Mouse (Mus musculus): ENCODE measurements at regions not wholly inside any gene's neighbourhood (a gene's known extent, or its start where the extent isn't known, plus 50 kb on each side); places are given as distances from the start of the nearest gene placed in this dataset.
"Not testable (repeated sequence)": the region's sequence is repeated elsewhere in the genome, so short reads cannot be mapped to it uniquely, and the experiment has no call there.

GRCm38 (mm10) chr16:93306140-93306539 is 297.7 kb downstream of the Setd4 start:
- H3K4me1 ChIP-seq (replicated peaks); H3K27ac ChIP-seq; H3K36me3 ChIP-seq; H3K27me3 ChIP-seq (ENCODE audit: insufficient read depth, poor library complexity, severe bottlenecking); H3K4me3 ChIP-seq; DNase-seq (ENCODE audit: low spot score): not testable (repeated sequence)
- peaks cover 12% of the 10 kb centered on the region for H3K9me3 ChIP-seq
- WGBS = 67% methylated on average over 7 of the region's 7 CpGs

- WGBS = 46% methylated on average over 5 of the region's 5 CpGs
- no peaks in the 10 kb centered on the region for H3K9me3 ChIP-seq
- DNase-seq (ENCODE audit: low spot score) = no peak
- no peak overlapping the region for H3K4me3 ChIP-seq
- H3K27me3 ChIP-seq (ENCODE audit: insufficient read depth, poor library complexity, severe bottlenecking) = 0 out of 2 replicates have a peak, but pooled peaks cover 6% of the 10 kb centered on the region
- no peaks in the 10 kb centered on the region for H3K36me3 ChIP-seq
- peaks cover 19% of the 10 kb centered on the region for H3K4me1 ChIP-seq (replicated peaks)
- no peak overlapping the region for H3K27ac ChIP-seq
These were observed 309.4 kb downstream of the Setd4 start for GRCm38 (mm10) chr16:93294430-93294829.

GRCm38 (mm10) chr16:93292965-93293653 is 310.8 kb downstream of the Setd4 start:
- Histone ChIP-seq H3K27ac (0 out of 2 replicates have a peak overlapping the region, but pooled peaks have one; percentile 35), H3K27me3 (ENCODE audit: insufficient read depth, poor library complexity, severe bottlenecking) (0 out of 2 replicates have a peak, but pooled peaks cover 6% of the 10 kb centered on the region), H3K36me3 (no peaks in the 10 kb centered on the region), H3K4me3 (no peak overlapping the region), H3K4me1 (replicated peaks) (peaks cover 19% of the 10 kb centered on the region), H3K9me3 (no peaks in the 10 kb centered on the region)
- DNase-seq (ENCODE audit: low spot score) = peak; percentile 82
- WGBS = 22% methylated on average over 13 of the region's 13 CpGs

DNA sequence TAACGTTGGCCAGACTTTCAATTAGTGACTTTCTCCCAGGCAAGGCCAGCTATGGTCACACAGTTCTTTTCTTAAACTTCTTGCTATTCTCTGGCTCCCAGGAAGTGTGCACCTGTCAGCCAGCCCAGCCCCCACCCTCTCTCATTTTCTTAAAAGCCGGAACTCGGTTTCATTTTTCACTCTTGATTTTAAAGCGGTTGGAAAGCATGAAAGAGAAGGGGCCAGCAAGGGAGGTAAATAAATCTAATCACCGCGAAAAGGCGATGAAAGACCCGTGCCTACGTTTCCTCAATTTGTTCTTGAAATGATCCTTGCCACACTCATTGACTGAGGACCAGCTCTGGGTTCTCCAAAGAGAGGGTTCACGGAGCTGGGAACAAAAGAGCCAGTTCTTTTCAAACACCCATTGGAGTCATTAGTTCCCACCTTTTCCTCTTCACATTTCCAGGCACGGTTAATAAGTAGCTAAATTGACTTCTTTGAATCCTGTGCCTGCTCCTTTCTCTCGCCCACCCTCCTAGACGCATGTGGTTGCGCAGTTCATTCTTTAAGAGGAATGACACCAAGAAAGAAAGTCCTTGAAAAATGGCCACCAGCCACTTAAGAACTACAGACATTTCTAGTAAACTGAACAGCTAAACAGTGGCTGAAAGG is 311.6 kb downstream of the Setd4 start:
- H3K27me3 ChIP-seq (ENCODE audit: insufficient read depth, poor library complexity, severe bottlenecking) = 0 out of 2 replicates have a peak, but pooled peaks cover 6% of the 10 kb centered on the region
- 42% methylated on average over 14 of the region's 14 CpGs for WGBS
- no peaks in the 10 kb centered on the region for H3K9me3 ChIP-seq
- no peak for DNase-seq (ENCODE audit: low spot score)
- no peaks in the 10 kb centered on the region for H3K36me3 ChIP-seq
- H3K4me1 ChIP-seq (replicated peaks) = peaks cover 19% of the 10 kb centered on the region
- H3K4me3 ChIP-seq = no peak overlapping the region
- 0 out of 2 replicates have a peak overlapping the region, but pooled peaks have one; percentile 35 for H3K27ac ChIP-seq

DNA sequence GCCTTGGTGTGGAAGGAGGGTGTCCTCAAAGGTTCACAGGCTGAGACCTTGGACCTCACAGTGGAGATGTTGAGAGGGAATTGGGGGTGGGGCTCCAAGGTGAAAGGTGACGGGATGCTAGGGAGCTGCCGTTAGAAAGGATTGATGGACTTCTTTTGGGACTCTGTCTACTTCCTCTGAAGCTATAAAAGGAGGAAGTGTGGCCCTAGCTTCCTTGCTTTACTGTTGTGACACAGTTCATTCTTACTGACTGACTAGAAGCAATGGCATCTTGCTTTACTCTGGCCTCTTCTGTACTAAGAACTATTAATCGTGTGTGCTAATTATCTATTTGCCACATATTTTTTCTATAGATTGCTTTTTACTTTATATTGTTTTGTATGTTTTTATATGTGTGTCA is 315.8 kb downstream of the Setd4 start:
- Histone ChIP-seq H3K4me1 (replicated peaks) (peaks cover 15% of the 10 kb centered on the region), H3K4me3 (no peak overlapping the region), H3K36me3 (no peaks in the 10 kb centered on the region), H3K27ac (no peak overlapping the region), H3K9me3 (no peaks in the 10 kb centered on the region; the same call in 1 of the 2 replicates), H3K27me3 (ENCODE audit: insufficient read depth, poor library complexity, severe bottlenecking) (0 out of 2 replicates have a peak, but pooled peaks cover 4% of the 10 kb centered on the region)
- DNase-seq (ENCODE audit: low spot score) = no peak
- 75% methylated on average over 3 of the region's 3 CpGs for WGBS

DNA sequence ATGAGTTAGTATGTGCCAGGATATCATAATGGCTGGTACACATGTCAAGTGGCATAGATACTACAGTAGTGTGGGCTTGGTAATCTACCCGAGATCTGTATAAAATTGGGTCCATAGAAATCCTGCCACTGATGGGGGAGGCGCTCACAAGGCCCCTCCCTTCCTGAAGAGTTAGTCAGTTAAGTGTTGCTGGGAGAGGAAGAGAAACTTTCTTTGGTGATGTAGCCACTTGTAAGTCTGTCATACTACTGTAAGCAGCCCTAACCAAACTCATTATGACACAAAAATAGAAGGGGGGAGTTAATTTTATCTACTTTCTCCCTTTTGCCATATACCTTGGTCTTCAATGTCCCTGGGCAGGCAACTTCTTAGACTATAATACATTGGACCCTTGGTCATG is 316.3 kb downstream of the Setd4 start:
- no peak for DNase-seq (ENCODE audit: low spot score)
- no peak overlapping the region for H3K27ac ChIP-seq
- no peaks in the 10 kb centered on the region; the same call in 1 of the 2 replicates for H3K9me3 ChIP-seq
- 0 out of 2 replicates have a peak, but pooled peaks cover 4% of the 10 kb centered on the region for H3K27me3 ChIP-seq (ENCODE audit: insufficient read depth, poor library complexity, severe bottlenecking)
- peaks cover 10% of the 10 kb centered on the region for H3K4me1 ChIP-seq (replicated peaks)
- WGBS = 81% methylated on average over 2 of the region's 2 CpGs
- no peaks in the 10 kb centered on the region for H3K36me3 ChIP-seq
- no peak overlapping the region for H3K4me3 ChIP-seq

DNA sequence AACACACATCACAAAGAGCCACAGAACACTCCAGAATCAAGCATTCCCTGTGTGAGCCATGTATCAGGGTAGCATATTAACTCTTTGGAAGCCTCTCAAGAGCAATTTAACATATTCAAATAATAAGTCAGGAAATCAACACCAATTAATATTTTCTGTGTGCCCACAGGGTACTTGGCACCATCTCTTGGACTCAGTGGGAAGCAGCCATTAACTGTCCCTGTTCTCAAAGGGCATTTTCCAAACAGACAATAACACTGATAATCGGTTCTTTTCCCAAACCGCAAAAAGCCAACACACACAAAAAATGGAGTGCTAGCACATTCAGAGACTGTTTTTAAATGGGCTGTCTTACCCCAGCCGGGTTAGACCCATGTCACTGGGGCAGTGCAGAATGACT is 317.0 kb downstream of the Setd4 start:
- Histone ChIP-seq H3K4me1 (replicated peaks) (peaks cover 3% of the 10 kb centered on the region; the same call in 1 of the 2 replicates), H3K4me3 (no peak overlapping the region), H3K27ac (no peak overlapping the region), H3K27me3 (ENCODE audit: insufficient read depth, poor library complexity, severe bottlenecking) (0 out of 2 replicates have a peak, but pooled peaks cover 4% of the 10 kb centered on the region), H3K36me3 (no peaks in the 10 kb centered on the region), H3K9me3 (no peaks in the 10 kb centered on the region; the same call in 1 of the 2 replicates)
- DNase-seq (ENCODE audit: low spot score) = no peak
- 84% methylated on average over 3 of the region's 3 CpGs for WGBS

DNA sequence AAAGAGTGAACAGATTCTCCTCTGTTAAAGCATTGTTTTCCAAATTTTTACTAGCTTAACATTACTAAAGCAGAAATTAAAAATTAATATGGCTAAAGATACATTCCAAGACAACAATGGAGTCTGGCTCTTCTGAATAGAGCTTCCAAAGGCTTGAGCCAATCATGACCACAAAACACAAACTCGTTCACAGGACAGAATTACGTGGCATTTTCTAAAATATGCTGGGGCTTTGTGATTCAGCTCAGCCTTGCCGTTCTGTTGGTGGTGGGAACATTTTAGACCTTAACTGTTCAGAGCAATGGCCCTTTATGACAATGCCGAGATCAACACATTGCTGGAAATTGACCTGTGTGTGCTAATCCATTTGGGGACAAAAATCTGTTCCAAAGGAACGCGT is 318.7 kb downstream of the Setd4 start:
- Histone ChIP-seq H3K4me1 (replicated peaks) (no peaks in the 10 kb centered on the region), H3K27me3 (ENCODE audit: insufficient read depth, poor library complexity, severe bottlenecking) (0 out of 2 replicates have a peak, but pooled peaks cover 3% of the 10 kb centered on the region), H3K4me3 (no peak overlapping the region), H3K9me3 (no peaks in the 10 kb centered on the region; the same call in 1 of the 2 replicates), H3K36me3 (no peaks in the 10 kb centered on the region), H3K27ac (no peak overlapping the region)
- 92% methylated on average over 6 of the region's 6 CpGs for WGBS
- no peak for DNase-seq (ENCODE audit: low spot score)

DNA sequence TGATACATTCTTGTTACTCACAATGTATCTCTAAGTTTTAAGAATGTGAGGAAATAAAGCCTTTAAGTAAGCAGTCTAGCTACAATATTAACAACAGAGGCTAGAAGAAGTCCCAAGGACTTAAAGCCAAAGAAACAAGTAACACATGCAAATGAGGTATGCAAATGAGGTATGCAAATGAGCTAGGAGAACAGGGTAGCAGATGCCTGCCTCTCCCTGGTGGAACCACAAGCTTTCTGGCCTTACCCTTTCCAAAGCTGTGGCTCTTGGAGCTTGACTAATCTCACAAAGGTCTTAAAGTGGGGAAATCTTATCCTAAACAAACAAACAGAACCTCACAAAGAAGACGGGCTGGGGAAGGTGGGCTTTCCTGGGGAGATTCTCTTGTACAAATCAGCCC is 322.1 kb downstream of the Setd4 start:
- H3K4me1 ChIP-seq (replicated peaks) = 0 out of 2 replicates have a peak, but pooled peaks cover 3% of the 10 kb centered on the region
- WGBS = 36% methylated on average over 1 of the region's 1 CpGs
- no peak for DNase-seq (ENCODE audit: low spot score)
- H3K9me3 ChIP-seq = no peaks in the 10 kb centered on the region; the same call in 1 of the 2 replicates
- H3K27ac ChIP-seq = no peak overlapping the region
- no peak overlapping the region for H3K4me3 ChIP-seq
- no peaks in the 10 kb centered on the region for H3K27me3 ChIP-seq (ENCODE audit: insufficient read depth, poor library complexity, severe bottlenecking)
- no peaks in the 10 kb centered on the region for H3K36me3 ChIP-seq

DNA sequence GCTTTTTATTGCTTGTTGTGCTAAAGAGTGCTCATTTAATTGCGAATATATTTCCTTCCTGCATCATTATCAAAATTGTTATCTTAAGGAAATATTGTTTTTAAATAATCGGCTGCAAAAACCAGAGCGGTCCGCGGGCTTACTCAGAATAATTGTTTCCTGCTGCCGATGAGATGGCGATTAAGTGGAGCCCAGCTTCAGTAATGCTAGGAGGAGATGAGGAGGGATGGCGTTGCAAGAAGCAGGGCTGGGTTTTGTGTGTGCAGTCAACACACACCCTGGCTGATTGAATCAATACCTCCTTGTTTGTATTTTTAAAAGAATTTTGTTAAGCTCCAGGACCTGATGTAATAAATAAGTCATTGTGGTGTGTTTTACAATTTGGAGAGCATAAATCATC is 331.2 kb downstream of the Setd4 start:
- Histone ChIP-seq H3K4me1 (replicated peaks) (0 out of 2 replicates have a peak, but pooled peaks cover 3% of the 10 kb centered on the region), H3K4me3 (no peak overlapping the region), H3K27me3 (ENCODE audit: insufficient read depth, poor library complexity, severe bottlenecking) (no peaks in the 10 kb centered on the region), H3K27ac (no peak overlapping the region), H3K36me3 (no peaks in the 10 kb centered on the region), H3K9me3 (no peaks in the 10 kb centered on the region)
- DNase-seq (ENCODE audit: low spot score) = no peak
- 85% methylated on average over 8 of the region's 8 CpGs for WGBS

GRCm38 (mm10) chr16:93272146-93272545 is 331.7 kb downstream of the Setd4 start:
- no peaks in the 10 kb centered on the region for H3K36me3 ChIP-seq
- H3K4me1 ChIP-seq (replicated peaks) = 0 out of 2 replicates have a peak, but pooled peaks cover under 1% of the 10 kb centered on the region
- DNase-seq (ENCODE audit: low spot score) = no peak
- no peaks in the 10 kb centered on the region for H3K9me3 ChIP-seq
- WGBS = 83% methylated on average over 6 of the region's 6 CpGs
- no peak overlapping the region for H3K4me3 ChIP-seq
- H3K27me3 ChIP-seq (ENCODE audit: insufficient read depth, poor library complexity, severe bottlenecking) = no peaks in the 10 kb centered on the region
- no peak overlapping the region for H3K27ac ChIP-seq

DNA sequence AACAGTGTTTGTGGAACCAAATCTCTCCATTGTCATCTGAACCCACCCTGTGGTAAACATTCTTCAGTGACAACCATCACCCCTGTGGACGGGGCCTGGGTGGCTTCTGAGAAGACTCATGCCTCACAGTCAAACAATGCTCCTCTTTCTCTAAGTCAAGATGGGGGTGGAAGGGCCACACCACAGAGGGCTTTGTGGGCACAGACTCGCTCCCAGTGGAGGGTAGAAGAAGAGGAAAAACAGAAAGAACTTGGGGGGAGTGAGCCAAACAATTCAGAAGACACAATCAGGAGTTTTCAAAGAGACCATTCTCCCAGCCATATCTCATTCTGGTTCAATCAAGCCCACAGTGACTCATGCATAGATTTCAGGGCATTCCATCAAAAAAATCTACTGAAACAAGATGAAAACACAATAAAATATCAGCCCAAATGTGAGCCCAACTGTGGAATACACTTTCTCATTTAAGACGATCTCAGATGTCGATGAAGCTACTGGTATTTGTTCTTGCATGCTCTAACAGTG is 339.7 kb downstream of the Setd4 start:
- 65% methylated on average over 4 of the region's 4 CpGs for WGBS
- no peak overlapping the region for H3K27ac ChIP-seq
- H3K4me3 ChIP-seq = no peak overlapping the region
- DNase-seq (ENCODE audit: low spot score) = no peak
- no peaks in the 10 kb centered on the region for H3K36me3 ChIP-seq
- H3K4me1 ChIP-seq (replicated peaks) = no peaks in the 10 kb centered on the region; the same call in 1 of the 2 replicates
- H3K27me3 ChIP-seq (ENCODE audit: insufficient read depth, poor library complexity, severe bottlenecking) = no peaks in the 10 kb centered on the region
- H3K9me3 ChIP-seq = no peaks in the 10 kb centered on the region

Data from hindbrain, embryonic 10.5 days (tissue).